Mouse (Mus musculus) spleen, postnatal 36 days (tissue): ENCODE data around the gene Lpo.
A peak's percentile ranks its signal among the peaks of the same experiment; 100 is the strongest.

ENCODE experiments used
- DNase-seq, 2 experiments: peaks; one replicate each; pipeline ENCODE4 v3.0.0; 2022; ENCODE audit warnings: low spot score in 2 of 2, mixed read lengths in 1 of 2

The Lpo gene

GRCm38 (mm10) chr11:87758957-87759608 lies 69.0 kb downstream of the Lpo start:
- peak; percentile 33 to 55 for DNase-seq

- peak; percentile 52 to 59 for DNase-seq
Measured at GRCm38 (mm10) chr11:87758161-87758911, 69.8 kb downstream of the Lpo start.

DNA sequence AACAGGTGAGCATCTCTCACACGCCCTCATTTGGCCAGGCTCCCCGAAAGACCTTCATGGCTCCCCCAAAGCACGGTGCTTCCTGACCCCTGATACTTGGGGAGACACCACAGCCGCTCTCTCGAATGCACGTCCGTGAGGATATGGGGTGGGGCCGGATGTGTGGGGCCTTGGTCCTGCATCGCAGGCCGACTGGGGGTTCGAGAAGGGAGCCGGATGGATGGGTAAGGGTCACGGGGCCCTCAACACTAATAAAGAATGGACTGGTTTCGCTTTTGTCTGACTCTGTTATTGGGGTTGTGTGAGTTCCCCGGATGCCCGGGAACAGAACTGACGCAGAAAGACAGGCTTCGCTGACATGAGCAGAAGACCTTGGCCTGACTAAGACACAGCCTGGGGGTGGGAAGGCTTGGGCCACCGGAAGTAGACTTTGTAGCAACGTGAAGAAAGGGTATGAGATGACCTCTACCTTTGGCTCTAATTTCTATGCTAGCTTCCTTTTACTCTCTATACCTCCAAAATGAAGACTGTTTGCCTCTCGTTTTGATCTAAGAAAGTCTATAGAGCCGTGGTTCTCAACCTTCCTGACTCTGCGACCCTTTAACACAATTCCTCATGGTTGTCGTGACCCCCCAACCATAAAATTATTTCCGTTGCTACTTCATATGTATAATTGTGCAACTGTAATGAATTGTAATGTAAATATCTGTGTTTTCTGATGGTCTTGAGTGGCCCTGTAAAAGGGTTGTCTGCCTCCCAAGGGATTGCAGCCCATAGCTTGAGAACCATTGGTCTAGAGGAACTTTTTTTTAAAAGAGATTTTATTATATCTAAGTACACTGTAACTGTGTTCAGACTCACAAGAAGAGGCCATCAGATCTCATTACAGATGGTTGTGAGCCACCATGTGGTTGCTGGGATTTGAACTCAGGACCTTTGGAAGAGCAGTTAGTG lies 70.8 kb downstream of the Lpo start:
- DNase-seq: peak; percentile 57 to 68
